Mouse (Mus musculus) T-helper 17 cell (primary cell): Measurements from ENCODE around the gene Grb14.

Experiments used
- in situ Hi-C, 2 experiments: fragments of 300-600 bp; cut with MboI, MseI; formaldehyde crosslinking; loops; 1 replicate in 1 of 2; 2 replicates in 1 of 2; pipeline ENCODE4 v1.15.1; 2025; ENCODE audit warnings: high pct_unique_total_duplicates in 2 of 2

Grb14 gene

DNA sequence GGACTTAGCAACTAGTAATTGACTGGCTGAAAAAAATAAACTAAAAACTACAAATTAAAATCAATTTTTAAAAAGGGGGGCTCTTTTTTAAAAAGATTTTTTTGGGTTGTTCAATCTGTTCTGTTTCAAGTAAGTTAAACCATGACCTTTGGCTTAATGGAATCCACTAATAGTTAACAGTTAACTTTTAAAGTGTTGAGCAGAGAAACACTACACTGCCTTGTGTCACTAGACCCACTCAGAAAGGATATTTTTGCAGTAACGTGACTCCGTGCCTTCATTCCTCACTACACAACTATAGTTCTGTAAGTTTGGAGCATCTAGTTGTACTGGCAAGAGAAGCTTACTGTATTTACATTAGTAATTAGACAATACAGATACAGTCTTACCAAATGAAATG lies 50.2 kb downstream of the Grb14 start:
- in situ Hi-C loops = loop anchor here in 1 of 2 experiments (5.0 kb wide), 1 partner anchor 148 kb away; no protein-coding TSS in a partner anchor

DNA sequence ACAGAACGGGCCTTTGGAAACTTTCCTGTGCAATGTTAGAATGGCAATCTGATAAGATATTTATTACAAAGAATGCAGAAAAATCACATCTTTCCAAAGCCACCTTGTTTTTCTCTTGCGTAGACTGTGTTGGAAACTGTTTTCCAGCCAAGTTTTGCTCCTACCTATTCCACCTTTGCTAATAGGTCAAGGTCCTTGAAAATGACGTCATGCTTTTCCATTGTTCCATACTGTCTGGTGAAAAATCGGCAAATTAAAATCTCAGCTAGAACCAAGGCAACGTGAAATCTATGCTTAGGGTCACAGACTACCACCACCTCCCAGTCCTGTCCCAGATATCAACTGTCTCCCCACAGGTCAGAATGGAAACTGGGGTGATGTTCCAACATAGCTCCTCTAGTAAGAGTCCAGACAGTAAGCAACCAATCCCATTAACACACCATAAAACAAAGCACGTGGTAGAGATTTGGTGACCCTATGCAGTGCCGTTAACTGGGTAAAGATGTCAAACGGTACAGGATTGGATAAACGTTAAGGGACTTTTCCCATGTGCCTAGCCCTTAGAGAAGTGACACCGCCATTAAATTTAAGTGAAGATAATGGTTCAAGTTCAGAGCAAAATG lies 50.9 kb downstream of the Grb14 start:
- in situ Hi-C loops = loop anchor here in 1 of 2 experiments (5.0 kb wide), 1 partner anchor 148 kb away; no protein-coding TSS in a partner anchor

DNA sequence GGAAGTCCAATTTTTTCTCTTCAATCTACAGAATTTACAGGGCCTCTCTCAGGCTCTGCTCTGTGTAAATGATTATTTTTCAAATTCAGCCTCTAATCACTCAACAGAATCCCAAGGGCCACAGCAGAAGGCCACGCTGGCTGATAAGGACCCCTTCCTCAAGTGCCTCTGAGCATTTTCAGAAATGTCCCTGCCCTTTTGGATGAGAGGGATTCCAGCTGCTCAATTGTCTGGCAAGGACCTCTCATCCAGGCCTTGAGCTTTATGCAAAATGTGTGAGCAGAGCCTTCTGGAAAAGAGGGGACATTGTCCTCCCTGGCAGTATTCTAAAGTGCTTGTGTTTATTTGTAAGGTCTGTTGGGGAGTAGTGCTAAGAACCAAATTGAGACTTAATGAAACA lies 51.7 kb downstream of the Grb14 start:
- in situ Hi-C loops = loop anchor here in 1 of 2 experiments (5.0 kb wide), 1 partner anchor 149 kb away; no protein-coding TSS in a partner anchor

DNA sequence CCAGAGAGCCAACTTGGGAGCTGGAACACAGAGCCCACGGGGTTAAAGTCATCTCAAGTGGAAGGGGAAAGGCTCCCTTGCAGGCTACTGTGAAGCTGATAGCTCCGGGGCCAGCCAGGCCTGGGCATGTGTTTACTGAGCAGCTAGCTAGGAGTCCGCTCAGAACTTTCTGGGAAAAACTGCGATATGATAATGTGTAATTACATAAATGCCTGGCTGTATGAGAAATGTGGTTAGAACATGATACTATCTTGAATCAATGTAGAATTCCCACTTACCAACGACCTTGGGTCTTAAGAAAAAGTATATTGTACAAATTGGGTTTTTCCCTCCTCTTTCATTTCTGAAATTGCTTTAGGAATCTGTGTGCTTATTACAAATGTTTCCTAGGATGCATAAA lies 53.0 kb downstream of the Grb14 start:
- in situ Hi-C loops = loop anchor here in 1 of 2 experiments (5.0 kb wide), 1 partner anchor 150 kb away; no protein-coding TSS in a partner anchor

DNA sequence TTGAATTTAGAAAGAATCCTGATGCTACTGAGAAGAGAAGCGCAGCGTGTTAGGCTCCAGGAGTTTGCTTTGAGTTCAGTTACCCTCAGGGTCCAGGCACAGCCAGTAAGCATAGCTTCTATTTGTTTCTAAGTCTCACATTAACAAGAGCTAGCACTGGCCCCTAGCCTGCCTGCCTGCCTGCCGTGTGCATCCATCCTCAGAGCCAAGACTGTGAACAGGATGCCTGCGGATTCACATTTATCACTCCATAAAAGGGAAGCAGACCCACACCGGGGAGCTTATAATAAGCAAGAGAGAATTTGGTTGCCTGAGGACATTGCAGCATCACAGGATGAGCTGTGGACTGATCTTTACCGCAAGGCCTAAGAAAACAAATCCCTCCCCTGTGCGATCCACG lies 53.8 kb downstream of the Grb14 start:
- in situ Hi-C loops = loop anchor here in 1 of 2 experiments (5.0 kb wide), 1 partner anchor 151 kb away; no protein-coding TSS in a partner anchor

DNA sequence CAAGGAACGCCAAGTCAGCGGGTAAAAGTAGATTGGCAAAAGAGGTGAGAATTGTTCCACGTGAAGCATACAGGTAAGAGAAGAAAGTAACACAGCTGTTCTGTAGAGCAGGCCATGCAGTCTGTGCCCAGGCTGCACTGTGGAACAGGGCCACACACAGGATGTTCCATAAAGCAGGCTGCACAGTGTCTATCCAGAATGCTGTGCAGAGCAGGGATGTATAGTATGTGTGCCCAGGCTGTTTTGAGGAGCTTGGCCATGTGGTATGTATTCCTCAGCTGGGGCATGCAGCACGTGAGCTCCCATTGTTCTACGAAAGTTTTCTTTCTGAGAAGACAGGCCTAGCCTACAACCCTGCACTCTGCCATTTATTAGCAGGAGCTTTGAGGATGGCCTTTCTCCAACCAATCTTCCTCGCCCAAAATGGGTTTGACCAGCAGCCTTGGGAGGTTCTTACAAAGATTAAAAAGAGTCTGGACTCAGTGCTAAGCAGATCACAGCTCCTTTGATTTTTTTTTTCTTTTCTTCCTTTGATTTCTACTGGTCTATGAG lies 57.8 kb downstream of the Grb14 start:
- in situ Hi-C loops = loop anchor here in 1 of 2 experiments (10.0 kb wide), 1 partner anchor 138 kb away; no protein-coding TSS in a partner anchor

DNA sequence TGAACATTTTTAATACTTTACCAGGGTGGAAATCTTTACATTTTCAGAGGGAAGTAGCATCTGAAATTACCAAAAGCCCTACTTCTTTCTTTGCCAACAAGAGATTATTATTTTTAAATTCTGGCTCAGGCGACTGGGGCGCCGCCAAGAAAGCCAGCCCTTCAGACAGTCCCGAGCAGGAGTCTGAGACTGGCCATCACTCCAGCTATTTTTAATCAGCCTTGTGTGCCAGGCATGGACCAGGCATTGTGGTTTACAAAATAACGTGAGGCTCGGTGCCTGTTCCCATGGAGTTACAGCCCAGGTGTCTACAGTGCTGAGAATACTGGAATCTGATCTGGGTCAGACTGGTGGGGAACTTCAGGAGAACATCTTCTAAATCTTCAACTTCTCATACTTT lies 58.5 kb downstream of the Grb14 start:
- in situ Hi-C loops = loop anchor here in 1 of 2 experiments (10.0 kb wide), 1 partner anchor 138 kb away; no protein-coding TSS in a partner anchor

DNA sequence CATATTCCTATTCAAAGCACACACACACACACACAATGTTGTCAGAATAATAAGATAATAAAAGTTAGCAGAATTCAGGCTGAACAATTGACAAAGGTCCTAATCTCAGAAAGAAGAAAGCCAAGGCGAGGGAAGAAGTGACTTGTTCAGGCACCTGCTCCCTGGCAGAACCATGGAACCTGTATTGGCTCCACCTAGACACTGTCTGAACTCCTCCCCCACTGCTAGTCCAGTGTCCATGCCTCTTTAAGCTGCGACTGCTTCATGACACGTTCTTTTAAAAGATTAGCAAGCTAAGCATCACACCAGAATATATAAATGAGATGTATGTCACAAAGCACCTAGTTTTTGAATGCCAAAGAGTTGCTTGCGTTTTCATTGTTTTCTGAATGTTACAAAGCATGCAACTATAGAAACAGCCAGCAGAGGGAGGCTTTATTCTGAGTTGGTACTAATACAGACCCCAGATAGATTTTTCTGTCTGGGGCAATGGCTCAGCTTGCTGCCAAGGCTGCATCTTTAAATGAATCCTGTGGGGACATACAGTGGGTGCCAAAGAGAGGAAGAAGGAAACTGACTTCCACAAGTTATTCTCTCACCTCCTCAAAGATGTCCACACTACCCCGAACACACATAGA lies 59.4 kb downstream of the Grb14 start:
- in situ Hi-C loops = loop anchor here in 1 of 2 experiments (10.0 kb wide), 1 partner anchor 139 kb away; no protein-coding TSS in a partner anchor

DNA sequence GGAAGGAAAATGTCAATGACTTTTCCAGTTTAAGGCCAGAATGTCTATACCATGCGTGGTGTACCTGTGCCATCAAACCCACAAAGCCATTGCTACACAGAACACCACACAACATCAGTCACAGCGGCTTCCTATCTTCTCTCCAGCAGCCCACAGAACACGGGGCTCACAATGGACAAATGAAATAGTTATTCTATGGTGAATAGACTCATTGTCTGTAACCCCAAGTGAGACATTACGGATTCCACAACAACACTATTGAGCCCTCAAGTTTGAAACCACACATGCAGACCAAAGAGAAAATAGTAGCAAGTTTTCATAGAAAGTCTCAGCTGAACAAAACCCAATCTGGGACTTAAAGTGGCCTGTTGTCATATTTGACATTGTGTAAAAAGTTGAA lies 62.6 kb downstream of the Grb14 start:
- in situ Hi-C loops = loop anchor here in 1 of 2 experiments (10.0 kb wide), 1 partner anchor 143 kb away; no protein-coding TSS in a partner anchor

DNA sequence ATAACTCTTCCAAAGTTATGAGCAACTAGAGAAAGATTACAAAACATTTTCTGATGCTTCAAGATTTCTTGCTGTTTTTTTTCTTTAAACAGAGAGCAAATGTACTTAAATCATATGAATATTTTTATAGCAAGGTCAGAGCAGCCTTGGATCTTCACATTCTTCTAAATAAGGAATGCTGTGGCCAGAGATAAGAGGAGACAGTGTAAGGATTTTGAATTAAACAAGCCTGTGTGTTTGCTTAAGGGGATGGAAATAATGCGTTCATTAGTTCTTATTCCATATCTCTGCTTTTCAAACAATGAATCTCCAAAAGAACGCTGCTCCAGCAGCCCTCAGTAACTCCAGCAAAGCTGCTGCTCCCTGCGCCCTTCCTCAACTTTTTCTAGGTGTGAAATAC lies 63.4 kb downstream of the Grb14 start:
- in situ Hi-C loops = loop anchor here in 1 of 2 experiments (10.0 kb wide), 1 partner anchor 143 kb away; no protein-coding TSS in a partner anchor

DNA sequence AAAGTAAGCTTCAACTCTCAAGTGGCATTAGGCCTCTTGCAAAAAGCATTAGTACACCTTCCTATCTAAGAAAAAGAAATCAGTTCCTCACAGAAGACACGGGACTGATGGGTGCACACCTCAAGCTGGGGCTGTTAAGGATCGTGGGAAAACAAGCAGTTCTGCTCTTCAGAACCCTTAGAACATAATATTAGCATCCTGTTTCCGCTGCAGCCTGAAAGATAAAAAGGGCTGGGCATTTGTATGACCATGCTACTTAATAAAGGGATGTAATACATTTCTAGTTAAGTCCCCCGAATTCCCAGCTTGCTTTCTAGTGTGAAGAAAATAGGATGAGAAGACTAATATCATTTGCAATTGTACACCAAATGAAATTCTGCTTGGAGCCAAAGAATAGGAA lies 65.1 kb downstream of the Grb14 start:
- in situ Hi-C loops = loop anchor here in 1 of 2 experiments (10.0 kb wide), 2 partner anchors 145 to 375 kb away; no protein-coding TSS in a partner anchor

DNA sequence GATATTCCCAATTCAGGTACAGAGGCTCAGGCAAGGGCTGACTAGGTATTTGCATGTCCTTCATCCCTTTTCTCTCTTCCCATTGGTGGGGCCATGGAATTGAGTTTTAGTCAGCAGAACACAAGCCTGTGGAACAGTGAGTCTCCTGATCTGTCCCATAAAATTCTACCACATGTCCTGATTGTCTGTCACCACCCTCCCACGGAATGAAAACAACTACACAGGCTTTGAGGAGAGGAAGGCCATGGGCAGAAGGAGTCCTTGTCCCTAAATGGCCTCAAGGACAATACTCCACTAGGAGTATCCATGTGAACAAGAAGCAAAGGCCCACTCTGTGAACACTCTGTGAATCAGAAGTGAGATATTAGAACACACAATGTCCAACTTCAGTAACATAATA lies 69.3 kb downstream of the Grb14 start:
- in situ Hi-C loops = loop anchor here in 1 of 2 experiments (10.0 kb wide), 1 partner anchor 379 kb away; no protein-coding TSS in a partner anchor

DNA sequence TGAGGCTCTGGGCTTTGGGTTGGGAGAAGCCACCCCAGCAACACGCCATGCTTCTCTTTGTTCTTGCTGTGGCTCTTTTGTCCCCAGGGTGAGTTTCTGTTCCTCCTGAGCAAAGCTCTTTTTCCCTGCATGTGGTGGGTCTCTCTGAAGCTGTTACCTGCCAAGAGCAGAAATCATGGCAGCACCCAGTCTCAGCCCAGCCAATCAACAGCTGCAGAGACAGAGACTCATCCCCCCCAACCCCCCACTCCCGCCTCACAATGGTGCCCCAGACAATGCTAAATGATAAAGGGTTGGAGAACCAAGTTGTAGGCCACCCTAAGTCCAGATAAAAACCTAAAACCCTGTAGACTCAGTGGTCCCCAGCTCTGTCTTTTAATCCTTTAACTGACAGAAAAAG lies 75.6 kb downstream of the Grb14 start:
- in situ Hi-C loops = no loop called here

DNA sequence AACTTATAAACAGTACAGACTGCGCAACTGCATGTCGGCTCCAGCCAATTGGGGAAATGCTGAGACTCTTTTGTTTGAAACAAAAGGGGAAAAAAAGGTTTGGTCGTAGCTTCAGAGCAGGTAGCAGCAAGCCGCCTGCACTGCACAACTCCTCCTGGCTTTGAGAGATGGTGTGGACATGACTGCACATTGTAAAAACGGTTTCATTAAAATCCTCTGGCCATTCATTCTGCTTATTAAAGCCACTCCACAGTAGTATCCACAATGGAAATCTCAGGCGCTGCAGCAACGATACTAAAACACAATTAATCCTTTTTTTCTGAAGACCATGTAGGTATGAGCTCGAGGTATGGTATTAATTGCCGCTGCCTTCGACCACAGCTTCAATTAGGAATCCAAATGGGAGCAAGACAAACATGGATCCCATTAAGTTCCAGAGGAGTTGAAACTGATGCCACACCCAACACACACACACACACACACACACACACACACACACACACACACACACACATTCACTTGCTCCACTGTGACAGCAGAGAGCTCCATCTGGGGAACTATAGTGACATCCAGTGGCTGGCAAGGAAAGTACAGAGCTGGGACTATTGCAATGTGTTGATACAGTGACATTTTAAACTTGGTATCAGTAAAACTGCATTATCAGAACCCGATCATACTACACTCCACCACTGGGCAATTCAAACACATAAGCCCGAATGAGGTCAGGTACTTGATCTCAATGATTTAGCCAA lies 76.2 kb downstream of the Grb14 start:
- in situ Hi-C loops = no loop called here

DNA sequence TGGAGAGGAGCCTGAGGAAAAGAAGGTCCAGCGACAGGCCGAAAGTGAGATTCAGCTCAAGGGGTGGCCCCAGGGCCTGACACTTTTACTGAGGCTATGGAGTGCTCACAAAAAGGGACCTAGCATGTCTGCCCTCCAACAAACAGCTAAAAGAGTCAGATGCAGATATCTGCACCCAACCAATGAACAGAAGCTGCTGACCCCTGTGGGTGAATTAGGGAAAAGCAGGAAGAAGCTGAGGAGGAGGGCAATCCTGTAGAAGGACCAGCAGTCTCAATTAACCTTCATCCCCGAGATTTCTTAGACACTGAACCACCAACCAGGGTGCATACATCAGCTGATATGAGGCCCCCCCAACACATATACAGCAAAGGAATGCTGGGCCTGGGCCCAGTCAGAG lies 77.3 kb downstream of the Grb14 start:
- in situ Hi-C loops = no loop called here

DNA sequence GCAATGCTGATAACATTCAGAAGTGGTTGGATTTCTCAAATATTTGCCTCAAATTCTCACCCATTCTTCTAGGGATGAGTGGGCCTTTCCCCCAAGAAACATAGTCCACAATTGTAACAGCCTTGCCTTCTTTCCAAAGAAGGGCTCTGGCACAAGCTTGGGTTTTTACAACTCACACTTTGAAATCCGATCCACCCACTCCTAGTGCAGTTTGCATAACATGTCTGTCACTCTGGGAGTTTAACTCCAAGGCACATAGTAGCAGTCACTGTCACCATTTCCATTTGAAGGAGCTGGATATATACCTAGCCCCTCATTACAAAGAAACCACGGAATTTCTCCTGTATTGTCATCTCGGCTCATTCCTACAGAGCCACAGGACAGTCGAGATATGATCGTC lies 103.9 kb downstream of the Grb14 start:
- in situ Hi-C loops = no loop called here

DNA sequence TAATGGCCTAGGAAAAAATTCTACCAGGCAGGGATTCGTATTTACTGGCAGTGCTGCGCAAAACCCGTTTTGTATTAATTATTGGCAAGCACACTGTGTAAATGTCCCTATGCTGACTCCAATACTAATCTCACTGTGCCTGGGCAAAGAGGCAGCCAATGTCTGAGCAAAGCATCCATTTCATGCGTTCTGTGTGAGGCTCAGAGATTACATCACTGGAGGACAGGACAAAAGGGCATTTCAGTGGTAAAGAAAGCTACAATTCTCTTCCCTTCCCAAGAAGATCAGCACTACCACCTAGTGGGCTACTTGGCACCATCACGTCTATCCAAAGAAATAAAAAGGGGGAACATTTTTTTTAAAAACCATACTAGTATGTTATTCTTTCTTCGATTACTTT lies 109.3 kb downstream of the Grb14 start:
- in situ Hi-C loops = no loop called here

DNA sequence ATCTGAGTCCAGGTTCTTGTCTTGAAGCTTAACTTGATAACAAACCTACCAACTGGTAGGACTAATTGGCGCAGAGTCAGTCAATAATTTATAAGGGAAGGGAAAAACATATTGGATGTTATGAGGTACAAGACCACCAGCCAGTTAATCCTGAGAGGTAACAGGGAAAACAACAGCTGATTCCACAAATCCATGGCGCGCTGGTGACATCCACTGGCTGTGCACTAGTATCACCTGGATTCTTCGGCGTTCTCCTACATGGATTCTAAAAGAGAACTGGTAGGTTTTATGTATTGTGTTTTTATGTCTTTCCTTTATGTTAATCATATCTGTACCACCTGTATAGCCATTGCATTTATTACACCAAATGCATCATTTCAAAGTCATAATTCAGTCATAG lies 119.9 kb downstream of the Grb14 start:
- in situ Hi-C loops = no loop called here

DNA sequence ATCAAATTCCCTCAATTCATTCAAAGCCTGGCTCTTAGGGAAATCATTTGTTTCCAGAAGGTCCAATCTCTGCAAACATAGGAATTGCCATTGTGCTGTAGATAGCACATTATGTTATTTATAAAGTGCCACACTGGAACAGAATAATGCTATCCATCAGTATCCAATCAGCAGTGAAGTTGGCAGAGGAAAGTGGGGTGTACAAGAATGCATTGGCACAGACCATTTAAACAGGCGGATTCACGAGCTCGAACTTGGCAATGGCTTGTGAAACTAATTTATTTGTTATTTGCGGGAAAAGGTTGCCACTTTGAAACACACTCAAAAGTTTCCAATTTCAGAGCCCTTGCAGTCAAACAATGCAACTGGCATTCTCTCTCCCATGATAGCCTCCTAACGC lies 126.9 kb downstream of the Grb14 start:
- in situ Hi-C loops = no loop called here

DNA sequence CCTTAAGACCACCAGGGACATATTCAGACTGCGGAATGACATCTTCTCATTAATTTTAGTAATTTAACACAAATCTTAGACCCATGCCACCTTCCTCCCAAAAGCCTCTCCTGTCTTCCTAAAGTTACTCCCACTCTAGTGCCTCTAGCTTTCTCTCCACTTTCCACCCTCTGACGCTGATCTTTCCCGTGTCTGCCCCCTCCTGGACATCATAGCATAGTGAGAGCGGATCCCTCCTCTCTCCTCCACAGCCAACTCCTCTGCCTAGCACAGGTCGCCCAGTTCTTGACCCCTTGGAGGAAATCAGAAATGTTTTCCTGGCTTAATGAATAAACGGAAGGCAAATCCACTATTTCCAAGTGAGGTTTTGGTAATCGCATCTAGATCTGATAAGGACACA lies 131.6 kb downstream of the Grb14 start:
- in situ Hi-C loops = no loop called here

DNA sequence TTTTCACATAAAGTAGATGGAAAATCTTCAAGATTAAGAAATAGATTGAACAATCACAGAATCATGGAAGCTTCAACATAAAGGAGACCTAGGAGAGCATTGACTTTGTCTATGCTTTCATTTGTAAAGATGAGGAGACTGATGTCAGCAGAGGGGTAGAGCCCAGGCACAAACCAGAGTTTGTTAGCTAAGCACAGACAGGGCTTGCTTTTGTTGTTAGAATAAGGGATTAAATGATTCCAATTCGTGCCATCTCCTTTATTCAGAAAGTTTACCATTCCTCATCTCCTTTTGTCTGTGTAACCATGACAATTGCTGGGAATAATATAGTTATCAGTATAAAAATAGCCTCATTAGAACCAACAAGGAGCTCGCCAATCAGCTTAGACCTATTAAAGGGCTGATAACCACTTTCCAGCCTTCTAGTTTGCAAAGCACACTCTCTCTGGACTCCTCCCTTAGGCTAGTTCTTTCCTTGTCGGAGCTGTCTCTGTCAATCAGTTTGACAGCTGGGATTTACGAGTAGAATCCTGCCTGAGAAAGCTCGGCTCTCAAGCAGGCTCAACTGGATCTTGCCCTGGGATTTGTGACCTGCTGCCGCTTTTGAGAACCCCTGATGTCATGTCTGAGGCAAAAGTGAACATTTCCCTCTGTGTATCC lies 137.6 kb downstream of the Grb14 start:
- in situ Hi-C loops = loop anchor here in 1 of 2 experiments (5.0 kb wide), 1 partner anchor 100 kb away; no protein-coding TSS in a partner anchor
